10 mouse cellular contexts compared by ENCODE assay signal in genomic region chr17:27563771-27564244, GRCm38 (mm10). TPM values are rescaled to one million over a fixed set of nuclear protein-coding genes. Genes with fewer than 3 reads are reported as not detected.
DNase-seq lines count a peak whose midpoint lies in the region; ATAC-seq and TF ChIP-seq lines count a peak whose summit lies in the region.
"Had no signal": no experiment of that assay in that cellular context is flagged by ENCODE, and none has a peak within 500 bp of the region (broad histone marks: within the 10 kb centered on the region; RNA-seq: fewer than 3 reads in every experiment).

No protein-coding gene starts in this region.

- 51% methylated on average over 7 of the region's 7 CpGs for WGBS in midbrain, embryonic 13.5 days

- H3K27me3 ChIP-seq in midbrain, embryonic 13.5 days: no peaks in the 10 kb centered on the region
- H3K27me3 ChIP-seq: stomach, embryonic 15.5 days had no signal

- no peak for ATAC-seq in midbrain, embryonic 13.5 days
- ATAC-seq in activated CD4-positive, CD25-positive, alpha-beta regulatory T cell, adult 4 months: no peak

- peaks cover 10% of the 10 kb centered on the region for H3K36me3 ChIP-seq in midbrain, embryonic 13.5 days
- H3K36me3 ChIP-seq: stomach, embryonic 15.5 days had no signal

- peaks cover 48% of the 10 kb centered on the region for H3K4me1 ChIP-seq in midbrain, embryonic 13.5 days (replicated peaks)

- H3K4me3 ChIP-seq in layer of hippocampus, adult 2 months: no peak overlapping the region
- H3K4me3 ChIP-seq in midbrain, embryonic 13.5 days (replicated peaks): no peak overlapping the region
- H3K4me3 ChIP-seq: heart, adult 2 months; stomach, embryonic 15.5 days had no signal

- peak overlapping the region; percentile 88; the same call in 1 of the 2 replicates for H3K27ac ChIP-seq in layer of hippocampus, adult 2 months
- H3K27ac ChIP-seq in midbrain, embryonic 13.5 days: no peak overlapping the region
- H3K27ac ChIP-seq: heart, adult 2 months; stomach, embryonic 15.5 days had no signal

- H3K4me2 ChIP-seq in midbrain, embryonic 13.5 days (replicated peaks): peak overlapping the region; percentile 90; the same call in 1 of the 2 replicates

- H3K9ac ChIP-seq in midbrain, embryonic 13.5 days (replicated peaks): no peak overlapping the region
- H3K9ac ChIP-seq: stomach, embryonic 15.5 days had no signal

- TF ChIP-seq CTCF in layer of hippocampus, adult 2 months (conservative IDR thresholded peaks at IDR 0.05): no peak

- DNase-seq in adrenal gland, adult 2 months: peak; percentile 7
- DNase-seq in adrenal gland, postnatal 4 days (ENCODE audit: low spot score in 2 of 2): no peak
- no peak for DNase-seq in layer of hippocampus, adult 2 months (ENCODE audit: low spot score in 2 of 2)
- no peak for DNase-seq in layer of hippocampus, adult 11-12 months (ENCODE audit: low spot score)
- DNase-seq in embryo, embryonic 10.5 days (ENCODE audit: low spot score): peak; percentile 27
- DNase-seq in gastrocnemius, adult 18-20 months (ENCODE audit: low spot score): no peak
- DNase-seq: heart, adult 2 months had no signal

- no peaks in the 10 kb centered on the region for H3K9me3 ChIP-seq in midbrain, embryonic 13.5 days
- H3K9me3 ChIP-seq: stomach, embryonic 15.5 days had no signal

RNA-seq across cellular contexts. Expression of gene AI413582, which starts 1.7 kb away (rescaled TPM):
- 10 to 100 TPM; 28.0 to 35.9 TPM for total RNA-seq in adrenal gland, adult 2 months (2021)
- polyA plus RNA-seq in adrenal gland, adult 2 months (2012; rRNA removed): 64.8 and 65.5 TPM in 2 replicates
- 10 to 100 TPM; 17.4 to 19.1 TPM for total RNA-seq in adrenal gland, postnatal 4 days (2021)
- total RNA-seq in layer of hippocampus, adult 2 months (2021): 10 to 100 TPM; 61.6 to 66.1 TPM
- polyA plus RNA-seq in midbrain, embryonic 13.5 days (2015; fragmentation: Nextera tagmentation; extraction: Ambion mirVana): 33.4 and 36.8 TPM in 2 replicates
- polyA plus RNA-seq in activated CD4-positive, CD25-positive, alpha-beta regulatory T cell, adult 4 months (2017; shearing (Covaris generic)): 100 to 1,000 TPM in 1 of 2 experiments, 10 to 100 TPM in 1; 98.5 to 118 TPM
- total RNA-seq in gastrocnemius, adult 18-20 months (2021): 1 to 10 TPM; 2.8 to 4.0 TPM

RNA-seq across cellular contexts. Expression of gene Hmga1, which starts 7.5 kb away (rescaled TPM):
- total RNA-seq in adrenal gland, adult 2 months (2021): 10 to 100 TPM; 12.2 to 26.8 TPM
- polyA plus RNA-seq in adrenal gland, adult 2 months (2012; rRNA removed): 38.9 and 44.2 TPM in 2 replicates
- total RNA-seq in adrenal gland, postnatal 4 days (2021): 10 to 100 TPM; 41.6 to 44.9 TPM
- 10 to 100 TPM; 30.5 to 38.2 TPM for total RNA-seq in layer of hippocampus, adult 2 months (2021)
- 120 and 124 TPM in 2 replicates for polyA plus RNA-seq in midbrain, embryonic 13.5 days (2015; fragmentation: Nextera tagmentation; extraction: Ambion mirVana)
- 10 to 100 TPM; 48.0 to 73.5 TPM for polyA plus RNA-seq in activated CD4-positive, CD25-positive, alpha-beta regulatory T cell, adult 4 months (2017; shearing (Covaris generic))
- total RNA-seq in gastrocnemius, adult 18-20 months (2021): 10 to 100 TPM; 31.9 to 32.7 TPM

RNA-seq across cellular contexts. Expression of gene Grm4, which starts 42.6 kb away (rescaled TPM):
- total RNA-seq in adrenal gland, adult 2 months (2021): 1 to 10 TPM; 5.5 to 9.0 TPM
- 0.08 and 0.31 TPM in 2 replicates for polyA plus RNA-seq in adrenal gland, adult 2 months (2012; rRNA removed)
- 1 to 10 TPM; 1.5 to 6.2 TPM for total RNA-seq in adrenal gland, postnatal 4 days (2021)
- 1 to 10 TPM; 7.9 to 9.6 TPM for total RNA-seq in layer of hippocampus, adult 2 months (2021)
- polyA plus RNA-seq in midbrain, embryonic 13.5 days (2015; fragmentation: Nextera tagmentation; extraction: Ambion mirVana): 5.8 and 6.1 TPM in 2 replicates
- polyA plus RNA-seq in activated CD4-positive, CD25-positive, alpha-beta regulatory T cell, adult 4 months (2017; shearing (Covaris generic)): under 1 TPM in 1 of 2 experiments, not detected in 1; 0.18 TPM
- total RNA-seq in gastrocnemius, adult 18-20 months (2021): under 1 TPM in 1 of 2 experiments, not detected in 1; 0.07 TPM

RNA-seq across cellular contexts. Expression of gene Nudt3, which starts 59.5 kb away (rescaled TPM):
- total RNA-seq in adrenal gland, adult 2 months (2021): 100 to 1,000 TPM; 152 to 217 TPM
- 114 and 124 TPM in 2 replicates for polyA plus RNA-seq in adrenal gland, adult 2 months (2012; rRNA removed)
- total RNA-seq in adrenal gland, postnatal 4 days (2021): 100 to 1,000 TPM; 173 to 174 TPM
- total RNA-seq in layer of hippocampus, adult 2 months (2021): 100 to 1,000 TPM; 462 to 510 TPM
- 223 and 227 TPM in 2 replicates for polyA plus RNA-seq in midbrain, embryonic 13.5 days (2015; fragmentation: Nextera tagmentation; extraction: Ambion mirVana)
- 10 to 100 TPM; 34.7 to 38.1 TPM for polyA plus RNA-seq in activated CD4-positive, CD25-positive, alpha-beta regulatory T cell, adult 4 months (2017; shearing (Covaris generic))
- 100 to 1,000 TPM; 249 to 272 TPM for total RNA-seq in gastrocnemius, adult 18-20 months (2021)

Comparison
In these comparisons a context has a peak if more than half of its experiments do, and no peak if none do; other contexts are left out.
1. DNase-seq: peak in adrenal gland, adult 2 months (single experiment) and embryo, embryonic 10.5 days (single experiment); none in adrenal gland, postnatal 4 days (0 of 2), layer of hippocampus, adult 2 months (0 of 2), layer of hippocampus, adult 11-12 months (single experiment) and gastrocnemius, adult 18-20 months (single experiment).